20 mouse cellular contexts compared by ENCODE assay signal in the genomic region with DNA sequence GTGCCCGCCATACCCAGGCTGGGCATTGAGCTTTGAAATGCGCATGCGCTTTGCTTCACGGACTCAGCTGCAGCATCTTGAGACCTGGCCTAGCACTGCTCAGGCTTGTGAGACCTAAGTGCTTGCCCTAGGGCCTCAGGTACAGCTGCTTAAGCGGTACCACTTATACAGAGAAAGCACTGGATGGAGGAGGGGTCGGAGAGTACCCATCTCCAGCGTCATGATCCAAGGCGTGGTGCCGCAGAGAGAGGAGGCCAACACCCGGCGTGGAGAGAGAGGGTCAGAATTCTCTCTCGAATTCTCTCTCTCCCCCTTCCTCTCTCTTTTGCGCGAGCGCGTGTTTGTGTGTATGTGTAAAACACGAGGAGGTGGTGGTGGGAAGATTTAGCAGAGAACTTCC. TPM values are rescaled to one million over a fixed set of nuclear protein-coding genes. Genes with fewer than 3 reads are reported as not detected.
A peak's percentile ranks its signal among the peaks of the same experiment; 100 is the strongest.
DNase-seq lines count a peak whose midpoint lies in the region; ATAC-seq and TF ChIP-seq lines count a peak whose summit lies in the region.
"Had no signal": no experiment of that assay in that cellular context is flagged by ENCODE, and none has a peak within 500 bp of the region (broad histone marks: within the 10 kb centered on the region; RNA-seq: fewer than 3 reads in every experiment).

No protein-coding gene starts in this region.

- no peak overlapping the region for H3K4me3 ChIP-seq in embryonic facial prominence, embryonic 11.5 days (ENCODE audit: low read depth, low read length)
- H3K4me3 ChIP-seq in embryonic facial prominence, embryonic 10.5 days = no peak overlapping the region
- peak overlapping the region; percentile 3 for H3K4me3 ChIP-seq in testis, adult 2 months (ENCODE audit: control insufficient read depth, low read depth, low read length)
- H3K4me3 ChIP-seq: heart, embryonic 10.5 days; hindbrain, embryonic 13.5 days; limb, embryonic 13.5 days; liver, embryonic 15.5 days; midbrain, embryonic 12.5 days; neural tube, embryonic 13.5 days had no signal

- H3K4me1 ChIP-seq in embryonic facial prominence, embryonic 11.5 days (ENCODE audit: control insufficient read depth, insufficient read depth, low read length) = no peaks in the 10 kb centered on the region
- peaks cover 9% of the 10 kb centered on the region for H3K4me1 ChIP-seq in embryonic facial prominence, embryonic 10.5 days
- H3K4me1 ChIP-seq in testis, adult 2 months (ENCODE audit: control insufficient read depth, insufficient read depth, low read length) = no peaks in the 10 kb centered on the region; the same call in 1 of the 2 replicates
- H3K4me1 ChIP-seq: hindbrain, embryonic 13.5 days; midbrain, embryonic 12.5 days had no signal

- H3K4me2 ChIP-seq in embryonic facial prominence, embryonic 11.5 days (ENCODE audit: low read depth, low read length) = no peak overlapping the region
- H3K4me2 ChIP-seq: hindbrain, embryonic 13.5 days; limb, embryonic 13.5 days; liver, embryonic 15.5 days; midbrain, embryonic 12.5 days; neural tube, embryonic 13.5 days had no signal

- no peaks in the 10 kb centered on the region for H3K27me3 ChIP-seq in embryonic facial prominence, embryonic 11.5 days (ENCODE audit: control insufficient read depth, insufficient read depth, low read length)
- no peaks in the 10 kb centered on the region for H3K27me3 ChIP-seq in embryonic facial prominence, embryonic 10.5 days (replicated peaks; ENCODE audit: low read depth, poor library complexity, severe bottlenecking)
- no peaks in the 10 kb centered on the region for H3K27me3 ChIP-seq in testis, adult 2 months (ENCODE audit: control insufficient read depth, insufficient read depth, low read length)
- H3K27me3 ChIP-seq: hindbrain, embryonic 13.5 days; limb, embryonic 13.5 days; liver, embryonic 15.5 days; midbrain, embryonic 12.5 days; neural tube, embryonic 13.5 days had no signal

- TF ChIP-seq CTCF in testis, adult 2 months (IDR thresholded peaks at IDR 0.05; ENCODE audit: control insufficient read depth, insufficient read depth, insufficient replicate concordance, low read depth, low read length) = no peak

- no peak for TF ChIP-seq POLR2A in testis, adult 2 months (IDR thresholded peaks at IDR 0.05; ENCODE audit: control insufficient read depth, low read depth, low read length)

- no peak overlapping the region for H3K9ac ChIP-seq in embryonic facial prominence, embryonic 11.5 days (replicated peaks; ENCODE audit: low read length)
- H3K9ac ChIP-seq: hindbrain, embryonic 13.5 days; limb, embryonic 13.5 days; liver, embryonic 15.5 days; midbrain, embryonic 12.5 days; neural tube, embryonic 13.5 days had no signal

- WGBS in embryonic facial prominence, embryonic 11.5 days = 98% methylated on average over 17 of the region's 17 CpGs
- WGBS in embryonic facial prominence, embryonic 10.5 days = 94% methylated on average over 17 of the region's 17 CpGs

- no peaks in the 10 kb centered on the region for H3K9me3 ChIP-seq in embryonic facial prominence, embryonic 11.5 days (replicated peaks; ENCODE audit: control insufficient read depth, low read length)
- peaks cover 6% of the 10 kb centered on the region for H3K9me3 ChIP-seq in embryonic facial prominence, embryonic 10.5 days
- H3K9me3 ChIP-seq: neural tube, embryonic 13.5 days had no signal

- 0 out of 2 replicates have a peak, but pooled peaks have one; percentile 23 for ATAC-seq in embryonic facial prominence, embryonic 11.5 days (replicated peaks; ENCODE audit: insufficient number of reproducible peaks, low FRiP score, low TSS enrichment, low read depth)
- ATAC-seq: forebrain, embryonic 14.5 days; inflammation-experienced regulatory T-cells, adult 6 months had no signal

- H3K27ac ChIP-seq in embryonic facial prominence, embryonic 11.5 days (replicated peaks; ENCODE audit: low read depth, low read length) = no peak overlapping the region
- H3K27ac ChIP-seq in embryonic facial prominence, embryonic 10.5 days (replicated peaks) = no peak overlapping the region
- H3K27ac ChIP-seq in testis, adult 2 months (ENCODE audit: control insufficient read depth, insufficient read depth, low read depth, low read length) = no peak overlapping the region
- H3K27ac ChIP-seq: heart, embryonic 10.5 days; hindbrain, embryonic 13.5 days; limb, embryonic 13.5 days; liver, embryonic 15.5 days; macrophage; midbrain, embryonic 12.5 days; neural tube, embryonic 13.5 days had no signal

- DNase-seq in embryonic facial prominence, embryonic 11.5 days (ENCODE audit: low spot score) = no peak
- DNase-seq in embryonic facial prominence, embryonic 10.5 days (ENCODE audit: low spot score) = no peak
- DNase-seq in kidney, postnatal 4 days = peak; percentile 0 to 1
- no peak for DNase-seq in kidney, adult 8-10 months
- no peak for DNase-seq in testis, postnatal 14 days (ENCODE audit: low spot score)
- peak; percentile 7 for DNase-seq in urinary bladder, postnatal 10 days (ENCODE audit: low spot score)
- no peak for DNase-seq in retina, embryonic 14.5 days (ENCODE audit: low spot score)
- DNase-seq: cerebellum, adult 2 months; cerebellum, postnatal 36 days; kidney, adult 2 months had no signal

- H3K36me3 ChIP-seq in embryonic facial prominence, embryonic 11.5 days (replicated peaks; ENCODE audit: control insufficient read depth, insufficient read depth, low read depth, low read length) = no peaks in the 10 kb centered on the region
- H3K36me3 ChIP-seq in embryonic facial prominence, embryonic 10.5 days (replicated peaks) = peaks cover 3% of the 10 kb centered on the region; the same call in 1 of the 2 replicates
- H3K36me3 ChIP-seq in testis, adult 2 months (ENCODE audit: control insufficient read depth, insufficient read depth, low read length) = no peaks in the 10 kb centered on the region
- H3K36me3 ChIP-seq: hindbrain, embryonic 13.5 days; limb, embryonic 13.5 days; liver, embryonic 15.5 days; midbrain, embryonic 12.5 days; neural tube, embryonic 13.5 days had no signal

RNA-seq across cellular contexts. Expression of gene Zfp36l2, which starts 12.6 kb away (rescaled TPM):
- polyA plus RNA-seq in embryonic facial prominence, embryonic 11.5 days (2014; fragmentation: Nextera tagmentation; extraction: Ambion mirVana) = 22.8 and 23.5 TPM in 2 replicates
- polyA plus RNA-seq in embryonic facial prominence, embryonic 10.5 days (2016; fragmentation: Nextera tagmentation; extraction: Ambion mirVana) = 10.8 and 12.0 TPM in 2 replicates
- 5.4 and 6.2 TPM in 2 replicates for polyA plus RNA-seq in testis, adult 2 months (2012; rRNA removed)

Comparison
In these comparisons a context has a peak if more than half of its experiments do, and no peak if none do; other contexts are left out.
1. DNase-seq: peak in kidney, postnatal 4 days (2 of 2) and urinary bladder, postnatal 10 days (single experiment); none in embryonic facial prominence, embryonic 11.5 days (single experiment), embryonic facial prominence, embryonic 10.5 days (single experiment), kidney, adult 8-10 months (0 of 2), testis, postnatal 14 days (single experiment) and retina, embryonic 14.5 days (single experiment).